Mouse (Mus musculus) bone marrow, adult 2 months (tissue): ENCODE data around the gene Ttll6. TPM values are rescaled to one million over a fixed set of nuclear protein-coding genes. Genes with fewer than 3 reads are reported as not detected.

Experiments used
- H3K27ac ChIP-seq: fragments of 200-500 bp; 2 replicates; pipeline ENCODE4 v1.5.1; 2012; ENCODE audit warnings: low read depth, mild to moderate bottlenecking, control low read depth, inconsistent platforms, low read length; ENCODE audit not compliant: control insufficient read depth, poor library complexity, insufficient read depth
- H3K4me1 ChIP-seq: fragments of 200-500 bp; 2 replicates; pipeline ENCODE4 v1.6.1; 2011; ENCODE audit warnings: low read length; ENCODE audit not compliant: control insufficient read depth, insufficient read depth
- H3K4me3 ChIP-seq: fragments of 200-500 bp; replicated peaks from 2 replicates; pipeline ENCODE3; 2011; ENCODE audit warnings: mild to moderate bottlenecking, low read depth, low read length, control low read depth; ENCODE audit not compliant: control insufficient read depth
- CTCF ChIP-seq: fragments of 200-500 bp; IDR thresholded peaks from 2 replicates; pipeline ENCODE4 v1.5.1; 2011; ENCODE audit warnings: low read length, control low read depth; ENCODE audit not compliant: control insufficient read depth, insufficient read depth
- POLR2A ChIP-seq: fragments of 200-500 bp; IDR thresholded peaks from 2 replicates; pipeline ENCODE4 v1.6.1; 2011; ENCODE audit warnings: low read depth, mild to moderate bottlenecking, control low read depth, low read length, borderline replicate concordance; ENCODE audit not compliant: control insufficient read depth
- WGBS: fragments of 180-500 bp; shearing (Covaris S2); methylation state at CpG from one replicate; pipeline ENCODE4 v1.1.7; 2018; 5-methylcytosine and 5-hydroxymethylcytosine counted together
- polyA plus RNA-seq: library from polyadenylated mRNA; stranded (reverse); fragments of >200 nt; gene quantifications from 2 replicates; pipeline ENCODE4 v1.2.4, GENCODE M21; 2011; ENCODE audit warnings: low replicate concordance; ENCODE audit not compliant: missing spikeins, insufficient read depth, insufficient read length

The Ttll6 gene
- polyA plus RNA-seq, 1 experiment, result not detected

DNA sequence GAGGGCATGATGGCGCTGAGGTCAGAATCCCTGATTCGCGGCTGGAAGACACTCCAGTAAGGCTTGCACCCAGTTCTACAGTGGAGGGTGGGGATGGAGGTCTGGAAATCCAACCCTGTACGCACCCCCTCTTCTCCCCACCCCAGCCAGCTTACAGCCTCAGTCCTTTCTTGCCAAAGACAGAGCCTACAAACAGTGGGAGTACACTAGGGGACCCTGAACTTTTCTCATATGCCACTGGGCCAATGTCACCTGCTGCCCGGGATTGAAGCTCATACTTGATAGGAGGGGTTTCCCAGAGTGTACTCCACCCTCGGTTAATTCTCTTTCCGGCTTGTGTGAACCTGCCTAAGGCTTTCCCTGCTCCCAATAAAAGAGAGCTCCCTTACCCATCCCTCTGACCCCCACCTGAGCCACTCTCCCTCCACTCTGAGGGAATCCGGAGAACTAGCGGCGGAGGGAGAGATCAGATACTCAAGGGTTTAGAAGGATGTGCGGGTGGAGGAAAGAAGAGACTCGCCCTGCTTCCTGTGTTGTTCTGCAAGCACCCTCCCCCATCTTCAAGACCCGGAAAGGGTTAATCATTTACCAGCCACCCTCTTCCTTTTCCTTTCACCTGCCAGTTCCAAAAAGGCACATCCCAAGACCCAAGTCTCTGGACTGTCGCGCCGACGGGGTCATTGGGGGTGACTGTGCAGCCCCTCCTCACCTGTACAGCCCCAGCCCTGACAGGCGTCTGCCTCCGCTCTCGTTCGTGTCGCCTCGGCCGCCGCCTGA, 39.1 kb downstream of the Ttll6 start:
- WGBS, result 5% methylated on average over 25 of the region's 25 CpGs
- H3K27ac ChIP-seq, result no peak overlapping the region
- H3K4me1 ChIP-seq, result no peaks in the 10 kb centered on the region
- TF ChIP-seq CTCF (no peak), POLR2A (no peak)
- no peak overlapping the region for H3K4me3 ChIP-seq

DNA sequence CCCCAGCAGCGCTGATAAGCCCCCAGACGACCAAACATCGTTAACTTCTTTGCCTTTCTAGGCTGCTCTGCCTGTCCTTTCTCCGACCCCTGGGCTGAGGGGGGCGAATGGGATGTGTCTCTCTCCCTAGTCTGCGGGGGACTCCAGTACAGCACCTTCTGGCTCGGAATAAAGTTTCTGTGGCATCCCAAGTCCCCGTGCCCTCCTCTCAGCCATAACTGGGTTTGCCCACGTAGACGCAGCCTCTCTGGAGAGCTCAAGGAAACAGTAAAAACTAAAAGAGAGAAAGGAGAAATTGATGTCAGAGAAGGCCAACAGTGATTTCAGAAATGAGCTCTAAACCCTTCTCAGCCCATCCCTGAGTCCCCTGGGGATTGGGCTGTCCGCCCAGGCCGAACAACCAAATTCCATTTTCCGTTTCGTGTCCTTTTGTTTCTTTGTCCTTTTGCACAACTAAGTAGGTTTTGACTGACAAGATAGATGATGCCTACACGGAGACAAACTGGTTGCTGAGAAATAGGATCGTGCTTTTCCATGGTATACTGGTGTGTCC, 39.8 kb downstream of the Ttll6 start:
- Histone ChIP-seq H3K4me1 (no peaks in the 10 kb centered on the region), H3K4me3 (no peak overlapping the region), H3K27ac (no peak overlapping the region)
- no peak for TF ChIP-seq POLR2A
- TF ChIP-seq CTCF, result no peak
- WGBS, result 5% methylated on average over 16 of the region's 16 CpGs

GRCm38 (mm10) chr11:96174881-96175280, 41.3 kb downstream of the Ttll6 start:
- Histone ChIP-seq H3K4me3 (no peak overlapping the region), H3K27ac (no peak overlapping the region), H3K4me1 (no peaks in the 10 kb centered on the region)
- WGBS, result 10% methylated on average over 6 of the region's 6 CpGs
- TF ChIP-seq POLR2A (no peak), CTCF (no peak)

DNA sequence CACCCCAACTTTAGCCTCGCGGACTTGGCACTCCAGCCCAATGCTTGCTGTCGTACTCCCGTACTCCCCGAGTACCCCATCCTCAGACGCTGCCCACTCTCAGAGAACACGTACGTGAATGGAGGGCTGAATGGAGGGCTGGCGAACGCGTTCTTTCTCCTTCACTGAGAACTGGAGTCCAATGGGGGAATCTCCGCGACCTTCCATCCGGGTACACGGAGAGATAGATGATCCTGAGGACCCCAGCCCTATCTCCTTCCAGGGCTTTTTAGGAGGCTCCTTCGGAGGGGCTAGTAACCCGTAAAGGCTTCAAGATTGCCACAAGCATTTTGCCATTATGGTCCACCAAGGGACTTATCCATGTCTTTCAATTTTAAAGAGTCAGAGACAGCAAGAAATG, 41.9 kb downstream of the Ttll6 start:
- WGBS, result 10% methylated on average over 17 of the region's 17 CpGs
- TF ChIP-seq CTCF (no peak), POLR2A (no peak)
- H3K4me1 ChIP-seq, result no peaks in the 10 kb centered on the region
- no peak overlapping the region for H3K4me3 ChIP-seq
- no peak overlapping the region for H3K27ac ChIP-seq

- H3K4me3 ChIP-seq, result no peak overlapping the region
- no peak overlapping the region for H3K27ac ChIP-seq
- TF ChIP-seq POLR2A (no peak), CTCF (no peak)
- no peaks in the 10 kb centered on the region for H3K4me1 ChIP-seq
- 7% methylated on average over 9 of the region's 9 CpGs for WGBS
These were observed 42.5 kb downstream of the Ttll6 start for GRCm38 (mm10) chr11:96175951-96176530.

DNA sequence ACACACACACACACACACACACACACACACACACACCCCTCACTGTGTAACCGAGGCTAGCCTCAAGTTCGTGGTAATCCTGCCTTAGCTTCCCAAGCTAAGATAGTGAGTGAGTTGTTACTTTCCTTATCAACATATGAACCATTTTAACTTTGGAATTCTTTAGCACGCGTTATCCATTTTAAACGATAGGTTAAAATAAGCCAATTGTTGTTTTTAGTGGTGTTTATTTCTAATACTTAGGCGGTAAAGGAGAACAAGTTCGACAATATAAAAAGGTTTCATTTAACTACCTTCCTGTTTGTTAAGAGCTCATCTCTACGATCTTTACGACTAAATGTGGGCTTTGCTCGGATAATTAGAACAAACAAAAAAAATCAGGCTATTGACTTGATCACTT, 43.3 kb downstream of the Ttll6 start:
- H3K4me3 ChIP-seq, result no peak overlapping the region
- no peak for TF ChIP-seq POLR2A
- H3K4me1 ChIP-seq, result no peaks in the 10 kb centered on the region
- WGBS, result 5% methylated on average over 10 of the region's 10 CpGs
- no peak overlapping the region for H3K27ac ChIP-seq

DNA sequence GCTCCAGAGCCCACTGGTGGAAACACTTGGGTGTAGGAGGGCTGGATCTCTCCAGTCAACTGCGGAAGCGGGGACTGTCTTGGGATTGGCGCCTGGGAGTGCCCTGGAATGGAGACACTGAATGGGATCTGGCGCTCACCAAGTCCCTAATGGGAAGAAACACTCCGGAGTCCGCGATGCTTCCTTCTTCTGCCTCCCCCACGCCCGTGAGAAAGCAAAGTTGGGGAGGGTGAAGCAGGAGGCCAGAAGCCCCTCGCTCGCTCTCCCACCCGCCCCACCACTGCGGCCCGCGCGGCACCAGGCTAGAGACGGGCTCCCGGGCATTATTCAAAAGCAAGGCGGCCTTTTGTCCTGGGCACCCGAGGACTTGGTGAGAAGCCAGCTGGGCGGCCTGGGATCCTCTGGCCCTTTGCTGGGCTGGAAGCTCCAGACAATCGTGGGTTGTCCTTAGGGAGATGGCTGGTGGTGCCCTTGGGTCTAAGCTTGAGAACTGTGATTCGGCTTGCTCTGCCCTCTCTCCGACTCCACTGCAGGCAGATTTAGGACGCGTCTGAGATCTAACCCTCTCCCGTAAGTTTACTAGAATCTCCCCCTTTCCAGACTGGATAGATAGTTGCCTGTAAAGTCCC, 44.1 kb downstream of the Ttll6 start:
- Histone ChIP-seq H3K27ac (no peak overlapping the region), H3K4me3 (no peak overlapping the region), H3K4me1 (no peaks in the 10 kb centered on the region)
- WGBS, result 5% methylated on average over 27 of the region's 27 CpGs
- no peak for TF ChIP-seq POLR2A
- no peak for TF ChIP-seq CTCF

DNA sequence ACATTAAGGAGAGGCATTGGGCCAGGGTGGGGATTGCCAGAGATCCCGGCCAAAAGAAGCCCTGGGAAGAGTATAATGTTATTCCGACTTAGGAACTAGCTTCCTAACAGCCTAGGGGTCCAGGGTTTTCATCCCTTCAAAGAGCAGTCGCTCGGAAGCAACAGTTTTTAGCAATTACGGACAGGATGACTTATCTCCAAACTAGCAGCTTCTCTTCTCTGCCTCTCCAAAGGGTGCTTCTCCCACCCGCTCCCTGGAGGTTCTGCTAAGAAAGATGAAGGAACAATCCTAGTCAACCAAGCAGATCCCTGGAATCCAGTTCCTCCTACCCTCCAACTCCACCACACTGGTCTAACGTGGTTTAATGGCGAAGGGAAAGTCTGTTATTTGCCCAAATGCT, 44.8 kb downstream of the Ttll6 start:
- TF ChIP-seq CTCF, result no peak
- no peak for TF ChIP-seq POLR2A
- Histone ChIP-seq H3K4me3 (no peak overlapping the region), H3K4me1 (no peaks in the 10 kb centered on the region), H3K27ac (no peak overlapping the region)
- 7% methylated on average over 8 of the region's 8 CpGs for WGBS
